Mouse (Mus musculus) embryonic facial prominence, embryonic 15.5 days (tissue): ENCODE measurements around the gene Tpp1. TPM values are rescaled to one million over a fixed set of nuclear protein-coding genes. Genes with fewer than 3 reads are reported as not detected.
"Not testable (repeated sequence)": the region's sequence is repeated elsewhere in the genome, so short reads cannot be mapped to it uniquely, and the experiment has no call there.

Experiments used
- ATAC-seq: fragments of 200-750 bp; cut with Nextera tagmentation; 2 replicates; pipeline ENCODE4 v1.8.0; 2017; ENCODE audit warnings: low read depth, moderate TSS enrichment; ENCODE audit not compliant: insufficient number of reproducible peaks, low FRiP score, low TSS enrichment
- H3K27ac ChIP-seq: fragments of 300-500 bp; sonication (generic); replicated peaks from 2 replicates; pipeline ENCODE4 v1.5.1; 2015; ENCODE audit warnings: mild to moderate bottlenecking, inconsistent platforms
- H3K27me3 ChIP-seq: fragments of 300-500 bp; sonication (generic); 2 replicates; pipeline ENCODE4 v1.6.1; 2015; ENCODE audit warnings: inconsistent platforms
- H3K36me3 ChIP-seq: fragments of 300-500 bp; sonication (generic); 2 replicates; pipeline ENCODE4 v1.6.1; 2015; ENCODE audit warnings: mild to moderate bottlenecking, inconsistent platforms
- H3K4me1 ChIP-seq: fragments of 300-500 bp; sonication (generic); 2 replicates; pipeline ENCODE4 v1.6.1; 2015; ENCODE audit warnings: inconsistent platforms
- H3K4me2 ChIP-seq: fragments of 300-500 bp; sonication (generic); replicated peaks from 2 replicates; pipeline ENCODE4 v1.6.1; 2015; ENCODE audit warnings: mild to moderate bottlenecking, inconsistent platforms
- H3K4me3 ChIP-seq: fragments of 300-500 bp; sonication (generic); replicated peaks from 2 replicates; pipeline ENCODE4 v1.5.1; 2015; ENCODE audit warnings: mild to moderate bottlenecking, inconsistent platforms
- H3K9ac ChIP-seq: fragments of 300-500 bp; sonication (generic); 2 replicates; pipeline ENCODE4 v1.6.1; 2015; ENCODE audit warnings: inconsistent platforms
- H3K9me3 ChIP-seq: fragments of 300-500 bp; sonication (generic); replicated peaks from 2 replicates; pipeline ENCODE4 v1.6.1; 2016; ENCODE audit warnings: inconsistent platforms
- WGBS: fragments of 180-500 bp; shearing (Covaris S2); methylation state at CpG from one replicate; pipeline ENCODE4 v1.1.7; 2015; 5-methylcytosine and 5-hydroxymethylcytosine counted together
- polyA plus RNA-seq: library from polyadenylated mRNA; unstranded; fragments of >200 nt; fragmentation: Nextera tagmentation; extraction: Ambion mirVana; gene quantifications from 2 replicates; pipeline ENCODE4 v1.2.1, GENCODE M21; 2015

Gene Tpp1
- polyA plus RNA-seq, 1 experiment from 2014 or later, result 82.0 TPM

- no peaks in the 10 kb centered on the region for H3K9me3 ChIP-seq
- H3K36me3 ChIP-seq, result peaks cover 44% of the 10 kb centered on the region
- peak; percentile 72; the same call in 1 of the 2 replicates for ATAC-seq
- no peaks in the 10 kb centered on the region for H3K27me3 ChIP-seq
- peak overlapping the region; percentile 59 for H3K4me2 ChIP-seq
- no peak overlapping the region for H3K9ac ChIP-seq
- peak overlapping the region; percentile 74 for H3K4me3 ChIP-seq
- peak overlapping the region; percentile 89 for H3K27ac ChIP-seq
- WGBS, result 17% methylated on average over 3 of the region's 3 CpGs
- peaks cover 47% of the 10 kb centered on the region for H3K4me1 ChIP-seq
Measured at GRCm38 (mm10) chr7:105738948-105739347, 13.1 kb downstream of the Tpp1 start.

GRCm38 (mm10) chr7:105738286-105738685 lies 13.7 kb downstream of the Tpp1 start:
- ATAC-seq, result no peak
- 54% methylated on average over 2 of the region's 2 CpGs for WGBS
- Histone ChIP-seq H3K36me3 (peaks cover 51% of the 10 kb centered on the region), H3K9me3 (no peaks in the 10 kb centered on the region), H3K4me2 (peak overlapping the region; percentile 59), H3K27ac (peak overlapping the region; percentile 89), H3K4me3 (peak overlapping the region; percentile 74), H3K4me1 (peaks cover 42% of the 10 kb centered on the region), H3K27me3 (no peaks in the 10 kb centered on the region), H3K9ac (no peak overlapping the region)

- WGBS, result 34% methylated on average over 3 of the region's 3 CpGs
- Histone ChIP-seq H3K27me3 (no peaks in the 10 kb centered on the region), H3K4me1 (peaks cover 37% of the 10 kb centered on the region), H3K9ac (peak overlapping the region; percentile 86), H3K4me3 (peak overlapping the region; percentile 74), H3K27ac (peak overlapping the region; percentile 89), H3K36me3 (peaks cover 54% of the 10 kb centered on the region), H3K9me3 (no peaks in the 10 kb centered on the region), H3K4me2 (peak overlapping the region; percentile 59)
- ATAC-seq, result no peak
Measured at GRCm38 (mm10) chr7:105737648-105738047, 14.4 kb downstream of the Tpp1 start.

GRCm38 (mm10) chr7:105736911-105737521 lies 15.0 kb downstream of the Tpp1 start, which contains the start of gene Rrp8:
Rrp8 (minus strand) TSS chr7:105737385.
- peaks cover 37% of the 10 kb centered on the region for H3K4me1 ChIP-seq
- no peaks in the 10 kb centered on the region for H3K9me3 ChIP-seq
- peak within 1 kb of the TSS; percentile 74 for H3K4me3 ChIP-seq
- H3K27ac ChIP-seq, result peak within 1 kb of the TSS; percentile 89
- H3K27me3 ChIP-seq, result no peaks in the 10 kb centered on the region
- peak within 1 kb of the TSS; percentile 59 for H3K4me2 ChIP-seq
- under 1% methylated on average over 30 of the region's 30 CpGs for WGBS
- H3K36me3 ChIP-seq, result peaks cover 55% of the 10 kb centered on the region
- ATAC-seq, result no peak
- H3K9ac ChIP-seq, result peak within 1 kb of the TSS; percentile 86

- WGBS, result under 1% methylated on average over 62 of the region's 62 CpGs
- Histone ChIP-seq H3K27me3 (no peaks in the 10 kb centered on the region), H3K4me2 (peak within 1 kb of the TSS; percentile 59), H3K9ac (peak within 1 kb of the TSS; percentile 86), H3K27ac (peak within 1 kb of the TSS; percentile 89), H3K4me1 (peaks cover 37% of the 10 kb centered on the region), H3K4me3 (peak within 1 kb of the TSS; percentile 74), H3K36me3 (peaks cover 55% of the 10 kb centered on the region), H3K9me3 (no peaks in the 10 kb centered on the region)
- ATAC-seq, result peak; percentile 97
Measured at GRCm38 (mm10) chr7:105736264-105736901, 15.7 kb downstream of the Tpp1 start, which contains the start of gene Ilk. Ilk (plus strand) TSS chr7:105736592.

- 51% methylated on average over 3 of the region's 4 CpGs for WGBS
- peak overlapping the region; percentile 59 for H3K4me2 ChIP-seq
- peaks cover 55% of the 10 kb centered on the region for H3K36me3 ChIP-seq
- not testable (repeated sequence) for ATAC-seq, H3K27me3 ChIP-seq, H3K9me3 ChIP-seq
- H3K27ac ChIP-seq, result peak overlapping the region; percentile 89
- peaks cover 37% of the 10 kb centered on the region for H3K4me1 ChIP-seq
- H3K4me3 ChIP-seq, result peak overlapping the region; percentile 74
- peak overlapping the region; percentile 86 for H3K9ac ChIP-seq
Measured at GRCm38 (mm10) chr7:105735464-105735863, 16.6 kb downstream of the Tpp1 start.

- 85% methylated on average over 8 of the region's 8 CpGs for WGBS
- Histone ChIP-seq H3K4me3 (peak overlapping the region; percentile 74; the same call in 1 of the 2 replicates), H3K4me1 (peaks cover 35% of the 10 kb centered on the region), H3K9ac (no peak overlapping the region), H3K27ac (no peak overlapping the region), H3K36me3 (peaks cover 54% of the 10 kb centered on the region), H3K27me3 (no peaks in the 10 kb centered on the region), H3K4me2 (peak overlapping the region; percentile 59), H3K9me3 (no peaks in the 10 kb centered on the region)
- no peak for ATAC-seq
Measured at GRCm38 (mm10) chr7:105734826-105735225, 17.2 kb downstream of the Tpp1 start.

GRCm38 (mm10) chr7:105733836-105734235 lies 18.2 kb downstream of the Tpp1 start:
- 94% methylated on average over 11 of the region's 11 CpGs for WGBS
- Histone ChIP-seq H3K4me1 (peaks cover 26% of the 10 kb centered on the region), H3K9me3 (no peaks in the 10 kb centered on the region), H3K27me3 (no peaks in the 10 kb centered on the region), H3K27ac (no peak overlapping the region), H3K9ac (no peak overlapping the region), H3K4me3 (no peak overlapping the region), H3K4me2 (no peak overlapping the region), H3K36me3 (peaks cover 60% of the 10 kb centered on the region)
- ATAC-seq, result no peak

- no peaks in the 10 kb centered on the region for H3K27me3 ChIP-seq
- no peak overlapping the region for H3K4me2 ChIP-seq
- H3K4me1 ChIP-seq, result peaks cover 4% of the 10 kb centered on the region; the same call in 1 of the 2 replicates
- H3K4me3 ChIP-seq, result no peak overlapping the region
- H3K36me3 ChIP-seq, result peaks cover 50% of the 10 kb centered on the region
- 72% methylated on average over 6 of the region's 6 CpGs for WGBS
- ATAC-seq, result no peak
- no peaks in the 10 kb centered on the region for H3K9me3 ChIP-seq
- H3K9ac ChIP-seq, result no peak overlapping the region
- H3K27ac ChIP-seq, result no peak overlapping the region
Measured at GRCm38 (mm10) chr7:105728701-105729428, 23.2 kb downstream of the Tpp1 start.

GRCm38 (mm10) chr7:105726980-105727325 lies 25.1 kb downstream of the Tpp1 start:
- H3K9me3 ChIP-seq, result no peaks in the 10 kb centered on the region
- H3K27ac ChIP-seq, result no peak overlapping the region
- ATAC-seq, result no peak

More at GRCm38 (mm10) chr7:105726980-105727325, 25.1 kb downstream of the Tpp1 start:
- H3K36me3 ChIP-seq, result peaks cover 31% of the 10 kb centered on the region
- no peaks in the 10 kb centered on the region for H3K27me3 ChIP-seq
- H3K4me2 ChIP-seq, result no peak overlapping the region
- H3K4me3 ChIP-seq, result no peak overlapping the region
- no peak overlapping the region for H3K9ac ChIP-seq
- WGBS, result 85% methylated on average over 4 of the region's 4 CpGs
- peaks cover 4% of the 10 kb centered on the region; the same call in 1 of the 2 replicates for H3K4me1 ChIP-seq
